Comparison of ENCODE assay signal across 31 mouse cellular contexts in genomic region chr15:56061326-56061725, GRCm38 (mm10).
"Had no signal": no experiment of that assay in that cellular context is flagged by ENCODE, and none has a peak within 500 bp of the region (broad histone marks: within the 10 kb centered on the region; RNA-seq: fewer than 3 reads in every experiment).

No protein-coding gene starts in this region.

- DNase-seq: left cerebral cortex, postnatal 4 days; liver; liver, embryonic 13.5 days; liver, postnatal 0 days; lung, adult 18-20 months; lung, adult 2 months; lung, embryonic 14.5 days; lung, postnatal 10 days; lung, postnatal 14 days; lung, postnatal 36 days; lung, postnatal 4 days; midbrain, embryonic 14.5 days had no signal

- H3K4me2 ChIP-seq: limb, embryonic 12.5 days; limb, embryonic 13.5 days; limb, embryonic 15.5 days; liver, embryonic 11.5 days; liver, embryonic 12.5 days; liver, embryonic 13.5 days; liver, embryonic 15.5 days; lung, embryonic 14.5 days; lung, embryonic 15.5 days; midbrain, embryonic 12.5 days; midbrain, embryonic 13.5 days; midbrain, embryonic 15.5 days; neural tube, embryonic 12.5 days had no signal

- H3K4me1 ChIP-seq: limb, embryonic 10.5 days; limb, embryonic 12.5 days; limb, embryonic 13.5 days; limb, embryonic 15.5 days; liver, embryonic 12.5 days; liver, embryonic 13.5 days; liver, embryonic 15.5 days; lung, embryonic 15.5 days; megakaryocyte, embryonic 14.5 days; midbrain, embryonic 10.5 days; midbrain, embryonic 12.5 days; midbrain, embryonic 13.5 days; midbrain, embryonic 15.5 days; neural tube, embryonic 12.5 days had no signal

- H3K27ac ChIP-seq: left cerebral cortex, adult 2 months; limb, embryonic 10.5 days; limb, embryonic 12.5 days; limb, embryonic 13.5 days; limb, embryonic 15.5 days; liver, embryonic 12.5 days; liver, embryonic 13.5 days; liver, embryonic 14.5 days; liver, embryonic 15.5 days; lung, embryonic 15.5 days; macrophage; midbrain, embryonic 10.5 days; midbrain, embryonic 12.5 days; midbrain, embryonic 13.5 days; midbrain, embryonic 15.5 days; neural tube, embryonic 12.5 days had no signal

- ATAC-seq: liver, embryonic 12.5 days; liver, postnatal 0 days; lung, postnatal 0 days; midbrain, embryonic 13.5 days; midbrain, embryonic 15.5 days had no signal

- H3K27me3 ChIP-seq: limb, embryonic 12.5 days; limb, embryonic 13.5 days; limb, embryonic 15.5 days; liver, embryonic 12.5 days; liver, embryonic 13.5 days; liver, embryonic 15.5 days; lung, embryonic 15.5 days; megakaryocyte, embryonic 14.5 days; midbrain, embryonic 12.5 days; midbrain, embryonic 13.5 days; midbrain, embryonic 15.5 days; neural tube, embryonic 12.5 days had no signal

- H3K4me3 ChIP-seq: left cerebral cortex, adult 2 months; limb, embryonic 10.5 days; limb, embryonic 12.5 days; limb, embryonic 13.5 days; limb, embryonic 15.5 days; liver, embryonic 12.5 days; liver, embryonic 13.5 days; liver, embryonic 15.5 days; lung, embryonic 15.5 days; megakaryocyte, embryonic 14.5 days; midbrain, embryonic 10.5 days; midbrain, embryonic 12.5 days; midbrain, embryonic 13.5 days; midbrain, embryonic 15.5 days; myocyte; neural tube, embryonic 12.5 days had no signal

- H3K36me3 ChIP-seq: limb, embryonic 10.5 days; limb, embryonic 12.5 days; limb, embryonic 13.5 days; limb, embryonic 15.5 days; liver, embryonic 12.5 days; liver, embryonic 13.5 days; liver, embryonic 15.5 days; lung, embryonic 15.5 days; midbrain, embryonic 10.5 days; midbrain, embryonic 12.5 days; midbrain, embryonic 13.5 days; midbrain, embryonic 15.5 days; neural tube, embryonic 12.5 days had no signal

- H3K9me3 ChIP-seq: limb, embryonic 10.5 days; limb, embryonic 12.5 days; limb, embryonic 13.5 days; limb, embryonic 15.5 days; liver, embryonic 12.5 days; liver, embryonic 13.5 days; liver, embryonic 15.5 days; lung, embryonic 15.5 days; megakaryocyte, embryonic 14.5 days; midbrain, embryonic 10.5 days; midbrain, embryonic 12.5 days; midbrain, embryonic 13.5 days; midbrain, embryonic 15.5 days; neural tube, embryonic 12.5 days had no signal

- H3K9ac ChIP-seq: limb, embryonic 12.5 days; limb, embryonic 13.5 days; limb, embryonic 15.5 days; liver, embryonic 12.5 days; liver, embryonic 13.5 days; liver, embryonic 14.5 days; liver, embryonic 15.5 days; liver, postnatal 0 days; lung, embryonic 14.5 days; lung, embryonic 15.5 days; midbrain, embryonic 12.5 days; midbrain, embryonic 13.5 days; midbrain, embryonic 15.5 days; neural tube, embryonic 12.5 days had no signal
